Mouse (Mus musculus): ENCODE data around the gene Tnni3. TPM values are rescaled to one million over a fixed set of nuclear protein-coding genes. Genes with fewer than 3 reads are reported as not detected.
A peak's percentile ranks its signal among the peaks of the same experiment; 100 is the strongest.

Gene Tnni3
- polyA plus RNA-seq, 1 experiment: not detected

DNA sequence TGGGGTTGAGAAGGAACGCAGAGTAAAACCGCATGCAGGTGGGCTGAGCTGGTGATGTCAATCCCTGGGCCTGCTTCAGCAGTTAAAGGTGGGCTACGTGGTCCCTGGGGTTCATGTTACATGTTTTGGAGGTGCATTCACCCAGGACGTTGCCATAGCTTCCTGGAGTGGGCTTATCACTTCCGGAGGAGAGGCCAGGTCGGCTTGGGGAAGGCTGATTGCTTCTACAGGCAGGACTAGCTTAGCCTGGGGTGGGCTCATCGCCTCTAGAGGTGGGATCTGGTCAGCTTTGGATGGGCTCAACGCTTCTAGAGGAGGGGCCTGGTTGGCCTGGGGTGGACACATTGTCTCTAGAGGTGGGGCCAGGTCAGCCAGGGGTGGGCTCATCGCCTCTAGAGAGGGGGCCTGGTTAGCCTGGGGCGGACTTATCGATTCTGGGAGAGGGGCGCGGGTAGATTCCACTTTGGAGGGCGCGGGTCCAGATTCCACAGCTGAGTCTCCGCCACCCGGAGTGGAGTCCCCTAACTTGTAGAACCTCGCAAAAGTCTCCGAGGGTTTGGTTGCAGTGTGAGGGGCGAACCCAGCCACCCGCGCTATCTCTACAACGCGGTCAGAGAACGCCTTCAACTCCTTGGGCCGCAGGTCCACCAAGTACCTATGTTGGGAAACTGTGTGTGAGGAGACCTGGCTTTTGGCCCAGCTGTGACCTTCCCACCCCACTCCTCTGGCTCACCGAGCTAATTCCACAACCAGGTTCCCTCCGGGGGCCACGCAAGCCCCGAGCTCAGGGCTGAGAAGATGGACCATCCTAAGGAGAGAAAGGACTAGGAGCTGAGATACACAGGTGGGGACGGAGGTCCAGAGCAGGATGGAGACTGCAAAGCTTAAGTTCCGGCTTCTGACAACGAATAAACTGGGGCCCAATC lies 561 bp downstream of the Tnni3 start:
- H3K27ac ChIP-seq (ENCODE audit: insufficient read depth, low read depth, low read length): no peak overlapping the region
- 92% methylated on average over 33 of the region's 33 CpGs for WGBS
- peaks cover 13% of the 10 kb centered on the region for H3K4me1 ChIP-seq (ENCODE audit: control insufficient read depth, insufficient read depth, low read length)
- H3K4me3 ChIP-seq (ENCODE audit: insufficient read depth, low read depth, low read length): no peak overlapping the region
- TF ChIP-seq CTCF (IDR thresholded peaks at IDR 0.05; ENCODE audit: insufficient read depth, low read depth, low read length) (no peak), POLR2A (IDR thresholded peaks at IDR 0.05; ENCODE audit: insufficient read depth, low read depth, low read length) (no peak)

DNA sequence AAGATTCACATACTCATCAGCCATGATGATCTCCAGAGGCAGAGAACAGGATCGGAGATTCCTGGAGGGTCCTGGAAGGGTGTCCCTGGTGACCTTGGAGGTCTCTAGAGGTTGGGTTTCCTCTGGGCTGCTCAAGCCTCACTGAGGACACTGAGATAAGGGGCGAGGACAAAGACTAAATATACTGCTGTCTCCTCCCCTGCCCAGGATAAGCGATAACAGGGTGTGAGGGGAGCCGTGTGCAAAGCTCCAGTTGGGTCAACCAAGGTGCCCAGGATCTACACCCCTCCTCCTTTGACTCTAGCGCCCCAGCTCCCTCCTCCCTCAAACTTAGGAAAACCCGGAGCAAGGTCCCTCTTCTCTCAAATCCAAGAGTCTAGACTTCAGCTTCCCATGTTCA lies 1.7 kb downstream of the Tnni3 start:
- WGBS: 83% methylated on average over 6 of the region's 6 CpGs

DNA sequence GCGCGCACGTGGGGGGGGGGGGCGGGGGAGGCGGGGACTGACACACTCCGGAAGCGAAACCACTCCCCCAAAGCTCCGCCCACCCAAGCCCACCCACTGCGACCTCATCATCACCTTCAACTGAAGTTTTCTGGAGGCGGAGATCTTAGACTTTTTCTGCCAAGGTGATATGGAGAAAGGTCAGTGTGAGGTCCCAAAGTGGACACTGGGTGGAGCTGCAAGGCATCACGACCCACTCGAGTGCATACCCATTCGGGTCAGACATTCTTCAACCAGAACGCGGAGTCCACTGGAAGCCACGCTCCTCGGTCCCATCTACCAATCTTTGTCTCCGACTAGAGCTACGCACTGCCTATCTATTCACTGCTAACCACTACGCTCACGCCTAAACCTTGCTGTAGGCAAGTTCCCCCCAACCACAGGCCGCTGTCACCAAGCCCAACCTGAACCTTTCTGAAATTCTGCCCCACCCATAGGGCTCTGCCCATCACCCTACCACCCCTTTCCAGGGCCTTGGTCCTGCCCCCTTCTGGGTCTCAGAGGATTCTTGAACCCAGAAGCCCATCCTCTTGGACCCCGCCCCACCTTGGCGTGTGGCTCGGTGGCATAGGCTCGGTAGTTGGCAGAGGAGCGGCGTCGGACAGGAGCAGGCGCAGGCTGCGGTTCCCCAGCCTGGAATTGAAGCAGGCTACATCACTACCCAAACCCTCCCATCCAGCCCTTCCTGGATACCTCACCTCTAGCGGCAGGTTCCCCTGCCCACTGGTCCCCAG lies 2.6 kb downstream of the Tnni3 start:
- 44% methylated on average over 32 of the region's 32 CpGs for WGBS
- Histone ChIP-seq H3K4me3 (ENCODE audit: insufficient read depth, low read depth, low read length) (0 out of 2 replicates have a peak overlapping the region, but pooled peaks have one; percentile 10), H3K27ac (ENCODE audit: insufficient read depth, low read depth, low read length) (no peak overlapping the region), H3K4me1 (ENCODE audit: control insufficient read depth, insufficient read depth, low read length) (peaks cover 11% of the 10 kb centered on the region)
- no peak for TF ChIP-seq CTCF (IDR thresholded peaks at IDR 0.05; ENCODE audit: insufficient read depth, low read depth, low read length)
- TF ChIP-seq POLR2A (IDR thresholded peaks at IDR 0.05; ENCODE audit: insufficient read depth, low read depth, low read length): no peak

More for the DNA sequence above, 1.7 kb downstream of the Tnni3 start:
- Histone ChIP-seq H3K4me1 (ENCODE audit: control insufficient read depth, insufficient read depth, low read length) (peaks cover 13% of the 10 kb centered on the region), H3K27ac (ENCODE audit: insufficient read depth, low read depth, low read length) (no peak overlapping the region), H3K4me3 (ENCODE audit: insufficient read depth, low read depth, low read length) (no peak overlapping the region)
- TF ChIP-seq CTCF (IDR thresholded peaks at IDR 0.05; ENCODE audit: insufficient read depth, low read depth, low read length): no peak

DNA sequence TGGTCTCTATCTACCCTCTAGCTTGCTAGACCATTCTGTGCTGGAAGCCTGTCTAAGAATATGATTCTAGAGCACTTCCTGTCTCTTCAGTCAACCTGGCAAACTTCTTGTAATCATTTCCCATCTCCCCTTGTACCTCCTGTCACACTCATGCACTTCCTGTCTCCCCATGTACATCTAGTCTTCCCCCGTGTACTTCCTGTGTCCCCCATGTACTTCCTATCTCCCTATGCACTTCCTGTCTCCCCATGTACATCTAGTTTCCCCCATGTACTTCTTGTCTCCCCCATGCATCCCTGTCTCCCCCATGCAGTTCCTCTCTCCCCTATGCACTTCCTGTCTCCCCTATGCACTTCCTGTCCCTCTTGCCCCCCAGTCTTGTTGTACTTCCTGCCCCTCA lies 5.5 kb downstream of the Tnni3 start:
- Histone ChIP-seq H3K4me3 (ENCODE audit: insufficient read depth, low read depth, low read length) (no peak overlapping the region), H3K27ac (ENCODE audit: insufficient read depth, low read depth, low read length) (no peak overlapping the region), H3K4me1 (ENCODE audit: control insufficient read depth, insufficient read depth, low read length) (peaks cover 19% of the 10 kb centered on the region)
- no peak for TF ChIP-seq CTCF (IDR thresholded peaks at IDR 0.05; ENCODE audit: insufficient read depth, low read depth, low read length)
- no peak for TF ChIP-seq POLR2A (IDR thresholded peaks at IDR 0.05; ENCODE audit: insufficient read depth, low read depth, low read length)
- 74% methylated on average over 1 of the region's 1 CpGs for WGBS

DNA sequence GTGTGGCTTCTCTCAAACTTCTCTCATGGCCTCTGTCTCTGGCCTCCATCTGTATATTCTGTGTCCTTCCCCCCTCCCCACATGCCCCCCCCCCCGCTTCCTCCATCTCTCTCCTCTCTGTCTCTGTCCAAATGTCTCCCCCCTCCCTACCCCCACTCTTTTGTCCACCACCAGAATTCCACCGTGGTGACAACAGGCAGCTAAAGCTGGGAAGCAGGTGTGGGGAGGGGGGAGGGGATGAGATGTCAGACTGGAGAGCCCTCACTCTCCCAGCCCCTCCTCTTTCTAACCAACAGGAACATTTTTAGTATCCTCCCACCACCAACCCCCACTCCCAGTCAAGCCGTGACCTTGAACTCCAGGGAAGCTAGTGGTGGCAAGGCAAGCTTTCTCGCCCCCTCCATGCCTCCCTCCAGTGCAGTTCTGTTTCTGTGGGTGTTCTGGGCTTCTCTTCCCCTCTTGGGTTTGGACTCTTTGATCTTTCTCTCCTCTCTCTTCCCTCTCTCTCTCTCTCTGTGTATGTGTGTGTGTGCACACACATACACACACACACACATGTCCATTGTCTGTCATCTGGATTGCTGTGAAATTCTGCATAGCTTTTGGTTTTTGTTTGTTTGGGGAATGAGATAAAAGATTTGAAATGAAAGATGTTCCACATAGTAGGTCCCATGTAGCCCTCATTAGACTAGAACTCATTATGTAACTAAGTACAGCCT lies 7.5 kb downstream of the Tnni3 start, which contains the start of gene Tnnt1:
Tnnt1 (minus strand) TSS at position 51 of the 719 bp plus-strand sequence.
- Histone ChIP-seq H3K27ac (ENCODE audit: insufficient read depth, low read depth, low read length) (no peak within 1 kb of the TSS), H3K4me1 (ENCODE audit: control insufficient read depth, insufficient read depth, low read length) (peaks cover 17% of the 10 kb centered on the region), H3K4me3 (ENCODE audit: insufficient read depth, low read depth, low read length) (no peak within 1 kb of the TSS)
- 39% methylated on average over 4 of the region's 4 CpGs for WGBS
- TF ChIP-seq CTCF (IDR thresholded peaks at IDR 0.05; ENCODE audit: insufficient read depth, low read depth, low read length): no peak
- TF ChIP-seq POLR2A (IDR thresholded peaks at IDR 0.05; ENCODE audit: insufficient read depth, low read depth, low read length): no peak

DNA sequence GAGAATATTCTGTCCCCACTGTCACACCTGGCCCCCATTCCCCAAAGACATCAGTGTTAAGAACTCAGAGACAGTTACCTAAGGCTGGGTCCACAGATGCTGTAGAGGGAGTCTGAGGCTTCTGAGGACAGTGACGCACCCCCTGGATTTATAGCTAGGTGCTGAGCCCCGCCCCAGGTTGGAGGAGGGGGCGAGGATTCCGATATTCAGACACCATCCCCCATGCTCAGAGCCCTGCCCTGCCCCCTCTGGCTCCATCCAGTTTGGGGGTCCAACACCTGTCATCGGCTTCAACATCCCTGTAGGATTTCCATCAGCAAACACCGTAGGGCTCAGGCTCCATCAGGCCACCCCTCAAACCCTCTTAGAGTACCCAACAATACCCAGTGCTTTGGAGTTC lies 8.2 kb downstream of the Tnni3 start:
- H3K4me3 ChIP-seq (ENCODE audit: insufficient read depth, low read depth, low read length): no peak overlapping the region
- peaks cover 13% of the 10 kb centered on the region for H3K4me1 ChIP-seq (ENCODE audit: control insufficient read depth, insufficient read depth, low read length)
- 67% methylated on average over 6 of the region's 6 CpGs for WGBS
- TF ChIP-seq POLR2A (IDR thresholded peaks at IDR 0.05; ENCODE audit: insufficient read depth, low read depth, low read length) (no peak), CTCF (IDR thresholded peaks at IDR 0.05; ENCODE audit: insufficient read depth, low read depth, low read length) (no peak)
- no peak overlapping the region for H3K27ac ChIP-seq (ENCODE audit: insufficient read depth, low read depth, low read length)

DNA sequence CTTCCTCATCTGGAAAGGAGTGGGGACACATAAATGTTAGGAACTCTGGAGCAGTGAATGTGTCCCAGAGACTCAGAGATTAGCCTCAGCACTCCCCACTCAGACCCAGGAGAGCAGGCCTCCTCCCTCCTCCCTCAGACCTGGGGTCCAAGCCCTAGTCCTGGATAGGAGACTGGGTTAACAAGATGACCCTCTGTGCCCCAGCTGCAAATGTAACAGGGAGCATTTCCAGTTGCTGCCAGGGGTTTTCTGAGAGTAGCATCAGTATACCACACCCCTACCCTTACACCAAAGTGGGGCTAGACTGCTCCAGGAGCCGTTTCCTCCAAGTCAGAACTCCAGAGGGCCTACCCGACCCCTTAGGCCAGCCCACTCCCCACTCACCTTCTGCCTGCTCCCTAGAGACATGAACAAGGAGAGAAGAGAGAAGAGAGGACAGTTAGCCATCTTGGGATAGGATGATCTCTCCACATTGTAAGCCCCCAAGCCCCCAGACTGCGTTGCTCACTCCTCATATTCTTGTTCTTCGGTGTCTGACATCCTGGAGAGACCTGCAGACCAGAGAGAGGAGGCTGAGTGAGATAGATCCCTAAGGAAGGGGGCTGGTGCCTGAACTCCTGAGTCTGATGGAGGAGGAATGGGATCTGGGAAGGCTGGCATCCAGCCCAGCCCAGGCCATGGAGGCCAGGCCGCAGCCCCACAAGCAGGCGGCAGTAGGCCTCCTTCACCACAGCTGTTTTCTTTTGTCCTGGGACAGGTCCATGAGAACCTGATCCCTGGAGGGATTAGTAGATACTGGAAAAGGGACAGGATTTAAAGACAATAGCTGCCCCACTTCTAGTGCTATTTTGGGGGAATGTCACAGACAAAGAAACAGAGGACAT lies 10.0 kb downstream of the Tnni3 start:
- peaks cover 11% of the 10 kb centered on the region for H3K4me1 ChIP-seq (ENCODE audit: control insufficient read depth, insufficient read depth, low read length)
- no peak overlapping the region for H3K4me3 ChIP-seq (ENCODE audit: insufficient read depth, low read depth, low read length)
- no peak for TF ChIP-seq POLR2A (IDR thresholded peaks at IDR 0.05; ENCODE audit: insufficient read depth, low read depth, low read length)
- TF ChIP-seq CTCF (IDR thresholded peaks at IDR 0.05; ENCODE audit: insufficient read depth, low read depth, low read length): no peak
- no peak overlapping the region for H3K27ac ChIP-seq (ENCODE audit: insufficient read depth, low read depth, low read length)
- WGBS: 61% methylated on average over 6 of the region's 6 CpGs

DNA sequence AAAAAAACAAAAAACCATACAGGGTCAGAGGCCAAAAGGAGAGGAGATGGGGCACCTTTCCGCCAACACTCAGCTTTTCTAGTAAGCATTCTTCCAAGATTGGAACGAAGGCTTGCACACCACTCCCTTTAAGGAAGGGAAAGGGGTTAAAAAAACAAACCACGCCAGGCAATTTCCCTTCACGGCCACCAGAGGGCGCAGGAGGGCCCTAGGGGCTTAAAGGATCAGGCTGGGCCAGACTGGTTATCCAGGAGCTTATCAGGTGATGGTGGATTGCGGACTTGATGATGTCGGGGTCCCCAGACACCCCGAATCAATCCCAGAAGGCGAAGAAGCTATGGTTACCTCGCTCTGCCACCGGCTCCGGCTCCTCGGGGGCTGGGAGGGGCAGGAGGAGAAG lies 10.8 kb downstream of the Tnni3 start:
- TF ChIP-seq CTCF (IDR thresholded peaks at IDR 0.05; ENCODE audit: insufficient read depth, low read depth, low read length) (peak; percentile 91), POLR2A (IDR thresholded peaks at IDR 0.05; ENCODE audit: insufficient read depth, low read depth, low read length) (no peak)
- Histone ChIP-seq H3K27ac (ENCODE audit: insufficient read depth, low read depth, low read length) (no peak overlapping the region), H3K4me3 (ENCODE audit: insufficient read depth, low read depth, low read length) (no peak overlapping the region), H3K4me1 (ENCODE audit: control insufficient read depth, insufficient read depth, low read length) (peaks cover 11% of the 10 kb centered on the region)
- 32% methylated on average over 13 of the region's 13 CpGs for WGBS

All from olfactory bulb, adult 2 months (tissue).